Mouse (Mus musculus) liver, embryonic 14.5 days (tissue): ENCODE measurements around the gene Sec63. TPM values are rescaled to one million over a fixed set of nuclear protein-coding genes. Genes with fewer than 3 reads are reported as not detected.

Experiments used
- ATAC-seq: fragments of 200-750 bp; cut with Nextera tagmentation; 2 replicates; pipeline ENCODE4 v1.8.0; 2017; ENCODE audit warnings: moderate number of reproducible peaks, mild to moderate bottlenecking, moderate library complexity; ENCODE audit not compliant: insufficient read depth
- DNase-seq, 3 experiments: peaks; one replicate each; pipeline ENCODE4 v3.0.0-alpha.2; 2012 to 2013; ENCODE audit warnings: low read depth in 3 of 3, low spot score in 3 of 3
- H3K27ac ChIP-seq: fragments of 300-500 bp; sonication (generic); 2 replicates; pipeline ENCODE4 v1.5.1; 2014; ENCODE audit warnings: moderate library complexity, mild to moderate bottlenecking, control low read depth, inconsistent platforms
- H3K27me3 ChIP-seq: fragments of 300-500 bp; sonication (generic); 2 replicates; pipeline ENCODE4 v1.6.1; 2014; ENCODE audit warnings: mild to moderate bottlenecking, low read length, moderate library complexity; ENCODE audit not compliant: control insufficient read depth, insufficient read depth
- H3K36me3 ChIP-seq: fragments of 300-500 bp; sonication (generic); replicated peaks from 2 replicates; pipeline ENCODE4 v1.6.1; 2014; ENCODE audit warnings: low read depth; ENCODE audit not compliant: control insufficient read depth, insufficient read depth
- H3K4me1 ChIP-seq, 2 experiments: fragments of 200-500 bp in 1 of 2; fragments of 300-500 bp in 1 of 2; sonication (generic) in 1 of 2; replicated peaks; 2 replicates each; pipeline ENCODE4 v1.6.1; 2012 to 2014; ENCODE audit warnings: antibody characterized with exemption in 1 of 2, inconsistent platforms in 1 of 2, low read length in 1 of 2; ENCODE audit not compliant: control insufficient read depth in 2 of 2, insufficient read depth in 2 of 2
- H3K4me2 ChIP-seq: fragments of 300-500 bp; sonication (generic); 2 replicates; pipeline ENCODE4 v1.6.1; 2014; ENCODE audit warnings: low read depth, mild to moderate bottlenecking, control low read depth, moderate library complexity
- H3K4me3 ChIP-seq, 2 experiments: fragments of 200-500 bp in 1 of 2; fragments of 300-500 bp in 1 of 2; sonication (generic) in 1 of 2; 2 replicates each; pipeline ENCODE4 v1.5.1; 2012 to 2014; ENCODE audit warnings: low read depth in 2 of 2, low read length in 2 of 2, mild to moderate bottlenecking in 2 of 2, control low read depth in 1 of 2, inconsistent platforms in 1 of 2, moderate library complexity in 1 of 2; ENCODE audit not compliant: insufficient read depth in 1 of 2
- H3K9ac ChIP-seq: fragments of 300-500 bp; sonication (generic); replicated peaks from 2 replicates; pipeline ENCODE4 v1.6.1; 2014; ENCODE audit warnings: mild to moderate bottlenecking, control low read depth, moderate library complexity
- H3K9me3 ChIP-seq: fragments of 300-500 bp; sonication (generic); 2 replicates; pipeline ENCODE4 v1.6.1; 2016; ENCODE audit warnings: low read length, mixed read lengths; ENCODE audit not compliant: control insufficient read depth
- CTCF ChIP-seq: IDR thresholded peaks from 2 replicates; pipeline ENCODE4 v1.5.1; 2016; ENCODE audit warnings: antibody characterized with exemption, low read depth, control low read depth
- EP300 ChIP-seq: IDR thresholded peaks from 2 replicates; pipeline ENCODE4 v1.6.1; 2016; ENCODE audit warnings: antibody characterized with exemption, low read depth
- WGBS: fragments of 180-500 bp; shearing (Covaris S2); extraction: QIAGEN DNeasy Blood & Tissue Kit; methylation state at CpG from one replicate; pipeline ENCODE4 v1.1.7; 2014; ENCODE audit not compliant: insufficient replicate concordance; 5-methylcytosine and 5-hydroxymethylcytosine counted together
- polyA plus RNA-seq, 2 experiments: library from polyadenylated mRNA; depleted of rRNA in 1 of 2; stranded (reverse) in 1 of 2; unstranded in 1 of 2; fragments of >200 nt; fragmentation: Nextera tagmentation in 1 of 2; extraction: Ambion mirVana in 1 of 2; gene quantifications; 2 replicates each; pipeline versions ENCODE4 v1.2.1 to v1.2.3; 2012 to 2014

The Sec63 gene
- polyA plus RNA-seq, 2 experiments, result 7.5 to 10.7 TPM

DNA sequence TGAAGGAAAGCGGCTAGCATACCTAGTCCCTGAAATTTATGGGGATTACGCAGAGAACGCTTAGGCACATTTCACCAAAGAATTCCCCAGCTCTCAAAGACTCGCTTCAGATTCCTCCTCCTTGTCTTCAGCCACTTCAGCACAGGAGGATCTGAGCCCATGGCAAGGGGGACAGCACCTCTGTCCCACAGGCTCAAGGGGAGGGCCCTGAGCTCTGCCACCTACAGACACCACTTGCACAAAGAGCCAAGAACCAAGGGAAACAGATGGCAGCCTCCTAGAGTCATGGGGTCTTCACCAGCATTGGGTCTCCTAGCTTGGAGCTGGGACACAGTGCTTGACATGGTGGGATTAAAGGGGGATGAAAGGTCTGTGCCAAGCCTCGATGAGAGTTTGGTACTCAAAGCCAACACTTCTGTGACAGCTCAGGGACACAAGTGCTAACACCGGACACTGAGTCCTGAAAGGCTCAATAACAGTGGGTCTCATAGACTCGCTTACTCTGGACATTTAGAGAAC lies 111.8 kb downstream of the Sec63 start:
- no peaks in the 10 kb centered on the region for H3K36me3 ChIP-seq
- 76% methylated on average over 7 of the region's 7 CpGs for WGBS
- TF ChIP-seq CTCF (no peak), EP300 (no peak)
- DNase-seq, result no peak
- no peaks in the 10 kb centered on the region for H3K4me1 ChIP-seq
- no peaks in the 10 kb centered on the region for H3K27me3 ChIP-seq
- H3K9me3 ChIP-seq, result no peaks in the 10 kb centered on the region
- H3K4me3 ChIP-seq, result no peak overlapping the region
- H3K27ac ChIP-seq, result no peak overlapping the region
- no peak overlapping the region for H3K9ac ChIP-seq
- no peak overlapping the region for H3K4me2 ChIP-seq
- no peak for ATAC-seq

DNA sequence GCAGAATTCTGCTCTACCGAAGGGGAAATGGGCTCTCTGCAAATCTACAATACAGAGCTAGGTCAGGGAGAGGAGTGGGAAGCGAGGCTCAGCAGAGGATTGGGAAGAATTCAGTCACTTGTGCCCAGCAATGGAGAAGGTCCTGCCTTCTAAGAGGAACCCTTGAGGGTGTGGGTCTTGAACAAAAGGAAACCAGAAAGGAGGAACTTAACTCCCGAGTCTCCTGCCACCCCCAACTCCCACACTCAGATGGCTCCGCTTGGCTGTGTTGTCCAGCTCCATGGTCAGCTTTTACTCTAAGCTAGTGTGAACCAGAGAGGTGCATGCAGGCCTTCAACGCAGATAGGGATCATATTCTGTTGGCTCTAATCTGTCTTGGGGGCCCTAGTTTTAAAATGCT lies 114.9 kb downstream of the Sec63 start:
- H3K4me1 ChIP-seq, result no peaks in the 10 kb centered on the region
- H3K36me3 ChIP-seq, result no peaks in the 10 kb centered on the region
- no peak overlapping the region for H3K27ac ChIP-seq
- no peak for ATAC-seq
- no peak overlapping the region for H3K4me3 ChIP-seq
- no peak overlapping the region for H3K4me2 ChIP-seq
- WGBS, result 31% methylated on average over 5 of the region's 5 CpGs
- no peak overlapping the region for H3K9ac ChIP-seq
- TF ChIP-seq CTCF, result no peak
- TF ChIP-seq EP300, result no peak
- no peak for DNase-seq
- H3K9me3 ChIP-seq, result no peaks in the 10 kb centered on the region
- no peaks in the 10 kb centered on the region for H3K27me3 ChIP-seq

DNA sequence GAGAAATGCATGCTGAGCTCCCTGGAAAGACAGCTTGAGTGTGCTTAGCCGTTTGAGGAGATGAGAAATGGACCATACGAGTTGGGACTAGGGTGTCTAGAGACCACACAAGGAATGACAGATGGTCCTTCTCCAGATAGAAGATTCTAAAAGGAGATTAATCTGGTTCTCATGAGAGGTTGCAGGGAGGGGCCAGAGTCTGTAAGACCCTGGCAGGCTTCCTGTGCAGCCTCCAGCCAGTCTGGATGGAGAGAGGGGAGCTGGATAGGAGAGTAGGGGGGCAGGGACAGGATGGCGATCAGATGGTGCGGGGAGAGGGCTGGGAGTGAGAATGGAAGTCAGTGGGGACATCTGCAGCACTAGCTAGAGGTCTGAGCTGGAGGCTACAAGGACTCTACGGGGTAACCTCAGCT lies 118.0 kb downstream of the Sec63 start:
- Histone ChIP-seq H3K9me3 (no peaks in the 10 kb centered on the region), H3K36me3 (no peaks in the 10 kb centered on the region), H3K27ac (no peak overlapping the region), H3K9ac (no peak overlapping the region), H3K4me2 (no peak overlapping the region), H3K4me3 (no peak overlapping the region), H3K4me1 (no peaks in the 10 kb centered on the region), H3K27me3 (no peaks in the 10 kb centered on the region)
- TF ChIP-seq EP300 (no peak), CTCF (no peak)
- no peak for ATAC-seq
- no peak for DNase-seq
- WGBS, result 52% methylated on average over 5 of the region's 5 CpGs

DNA sequence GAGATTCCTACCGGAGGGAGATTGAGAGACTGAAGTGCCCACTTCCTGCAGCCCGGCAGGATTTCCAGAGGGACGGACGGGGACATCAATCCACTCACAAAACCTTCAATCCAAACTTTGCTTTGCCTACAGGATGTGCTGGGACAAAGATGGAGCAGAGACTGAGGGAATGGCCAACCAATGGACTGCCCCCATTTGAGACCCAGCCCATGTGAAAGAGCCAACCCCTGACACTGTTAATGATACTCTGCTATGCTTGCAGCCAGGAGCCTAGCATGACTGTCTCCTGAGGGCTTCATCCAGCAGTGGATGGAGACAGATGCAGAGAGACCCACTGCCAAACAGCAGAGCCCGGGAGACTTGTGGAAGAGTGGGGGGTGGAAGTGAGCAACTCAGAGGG lies 118.4 kb downstream of the Sec63 start:
- H3K9me3 ChIP-seq, result no peaks in the 10 kb centered on the region
- 42% methylated on average over 5 of the region's 5 CpGs for WGBS
- no peaks in the 10 kb centered on the region for H3K27me3 ChIP-seq
- TF ChIP-seq EP300 (no peak), CTCF (no peak)
- ATAC-seq (no peak), DNase-seq (no peak)
- no peaks in the 10 kb centered on the region for H3K36me3 ChIP-seq
- no peaks in the 10 kb centered on the region for H3K4me1 ChIP-seq
- no peak overlapping the region for H3K4me3 ChIP-seq
- H3K4me2 ChIP-seq, result no peak overlapping the region
- H3K9ac ChIP-seq, result no peak overlapping the region
- no peak overlapping the region for H3K27ac ChIP-seq

Other genes starting within 250 kb of the Sec63 start
- gene Nr2e1, start 177.9 kb upstream of the Sec63 start, polyA plus RNA-seq (2012; rRNA removed), result 0.06 TPM in 1 of 2 replicates, not detected in the other
- gene Nr2e1, start 177.9 kb upstream of the Sec63 start, polyA plus RNA-seq (2014; fragmentation: Nextera tagmentation; extraction: Ambion mirVana), result not detected in 2 replicates
- gene Ostm1, start 177.7 kb upstream of the Sec63 start, polyA plus RNA-seq (2012; rRNA removed), result 6.2 and 7.0 TPM in 2 replicates
- 14.3 and 17.2 TPM in 2 replicates for gene Ostm1, start 177.7 kb upstream of the Sec63 start, polyA plus RNA-seq (2014; fragmentation: Nextera tagmentation; extraction: Ambion mirVana)
- gene Scml4, start 98.9 kb downstream of the Sec63 start, polyA plus RNA-seq (2012; rRNA removed), result 0.06 and 0.19 TPM in 2 replicates
- 0.15 and 0.37 TPM in 2 replicates for gene Scml4, start 98.9 kb downstream of the Sec63 start, polyA plus RNA-seq (2014; fragmentation: Nextera tagmentation; extraction: Ambion mirVana)